Mouse (Mus musculus): ENCODE measurements at regions not wholly inside any gene's neighbourhood (a gene's known extent, or its start where the extent isn't known, plus 50 kb on each side); places are given as distances from the start of the nearest gene placed in this dataset.

DNA sequence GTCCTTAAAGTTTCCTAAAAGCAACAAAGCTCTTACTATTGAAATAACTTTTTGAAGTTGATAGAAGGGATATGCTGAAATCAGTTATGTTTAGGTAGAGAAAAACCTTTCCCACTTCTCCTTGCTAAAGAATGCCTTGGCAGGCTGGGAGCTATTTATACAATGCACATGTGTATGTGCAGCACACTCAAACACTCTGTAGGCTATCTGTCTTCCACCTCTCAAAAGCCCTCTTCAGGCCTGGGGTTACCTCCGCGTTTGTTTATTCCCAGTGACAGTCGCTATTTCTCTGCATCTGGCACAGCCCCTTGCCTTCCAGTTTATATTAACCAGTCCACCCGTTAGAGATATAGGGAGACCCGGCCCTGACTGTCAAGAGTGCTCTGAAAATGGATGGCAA, 66.3 kb upstream of the Lnx1 start:
- no peak for DNase-seq

DNA sequence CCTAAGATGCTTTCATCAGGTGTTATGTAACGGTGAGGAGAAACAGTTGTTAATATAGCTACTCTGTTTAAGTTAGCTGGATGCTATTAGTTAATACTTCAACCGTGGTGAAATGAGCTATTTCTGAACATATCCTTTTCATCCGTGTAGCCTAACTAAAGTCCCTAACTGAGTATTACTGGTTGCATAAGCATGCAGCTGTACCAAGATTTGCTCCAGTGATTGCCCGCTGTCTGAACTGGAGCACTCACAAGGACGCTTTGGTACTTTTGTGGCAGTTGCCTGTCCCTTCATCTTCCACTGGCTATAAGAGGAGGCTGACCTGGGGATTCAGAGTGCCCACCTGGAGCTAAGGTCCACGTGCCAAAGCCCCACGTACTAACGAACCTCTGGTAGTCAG, 65.3 kb upstream of the Lnx1 start:
- no peak for DNase-seq

DNA sequence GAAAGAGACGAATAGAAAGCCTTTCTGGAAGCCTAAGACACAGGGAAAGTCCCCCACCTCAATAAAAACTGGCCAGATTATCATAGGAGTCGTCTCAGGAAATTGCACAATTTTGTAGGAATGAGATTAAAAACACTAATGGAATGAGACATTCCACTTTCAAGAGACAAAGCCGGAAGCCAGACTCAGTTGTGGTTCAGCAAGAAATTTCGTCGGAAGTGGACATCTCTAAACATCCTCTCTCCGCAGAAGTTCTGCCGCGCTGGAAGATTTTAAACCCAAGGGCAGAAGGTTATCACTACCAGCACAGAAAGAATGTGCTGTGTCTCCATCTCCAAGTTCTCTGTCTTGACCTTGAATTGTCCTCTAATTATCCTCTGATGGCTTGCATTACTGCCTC, 63.5 kb upstream of the Lnx1 start:
- DNase-seq, result no peak

DNA sequence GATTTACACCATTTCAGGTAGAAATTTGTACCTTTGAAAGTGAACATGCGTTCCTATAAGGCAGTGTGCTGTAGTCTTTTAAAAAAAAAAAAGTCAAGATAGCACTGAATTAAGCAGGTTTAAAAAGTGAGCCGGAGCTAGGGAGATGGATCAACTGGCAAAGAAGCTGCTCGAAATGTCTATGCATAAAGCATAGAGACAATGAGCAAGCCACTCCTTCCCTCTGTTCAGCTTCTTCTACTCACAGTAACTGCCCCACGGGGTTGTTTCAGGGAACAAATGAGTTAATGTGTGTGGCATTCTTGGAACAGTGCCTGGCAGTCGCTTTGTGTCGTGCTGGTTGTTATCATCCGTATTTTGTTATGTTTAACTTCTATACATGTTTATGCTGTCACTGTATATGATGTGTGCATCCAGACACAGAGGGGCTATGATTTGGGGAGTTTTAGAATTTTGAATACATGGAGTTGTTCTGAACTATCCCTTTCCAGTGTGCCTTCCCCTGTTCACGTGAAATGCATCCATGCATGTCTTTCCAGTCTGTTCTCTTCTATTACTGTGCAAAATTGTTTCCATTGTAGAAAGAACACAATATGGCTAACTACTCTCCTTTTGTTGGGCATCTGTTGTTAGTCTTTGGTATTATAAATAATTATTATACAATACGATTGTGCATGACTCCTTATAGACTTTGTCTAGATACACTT, 62.5 kb upstream of the Lnx1 start:
- no peak for DNase-seq

DNA sequence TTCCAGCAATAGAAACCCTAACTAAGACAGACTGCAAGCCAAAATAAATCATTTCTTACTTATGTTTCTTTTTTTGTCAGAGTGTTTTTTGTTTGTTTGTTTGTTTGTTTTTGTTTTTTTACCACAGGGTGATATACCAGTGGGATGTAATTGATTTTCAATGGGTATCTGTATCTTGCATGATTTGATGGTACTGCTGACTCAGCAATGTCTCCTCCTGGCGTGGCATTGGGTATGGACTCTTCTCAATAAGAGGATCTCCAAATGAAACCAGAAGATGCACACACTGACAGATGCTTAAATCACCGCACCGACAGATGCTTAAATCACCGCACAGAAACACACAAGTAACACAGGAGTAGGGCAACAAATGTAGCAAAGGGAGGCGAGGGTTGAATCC, 54.8 kb upstream of the Lnx1 start:
- DNase-seq, result no peak

DNA sequence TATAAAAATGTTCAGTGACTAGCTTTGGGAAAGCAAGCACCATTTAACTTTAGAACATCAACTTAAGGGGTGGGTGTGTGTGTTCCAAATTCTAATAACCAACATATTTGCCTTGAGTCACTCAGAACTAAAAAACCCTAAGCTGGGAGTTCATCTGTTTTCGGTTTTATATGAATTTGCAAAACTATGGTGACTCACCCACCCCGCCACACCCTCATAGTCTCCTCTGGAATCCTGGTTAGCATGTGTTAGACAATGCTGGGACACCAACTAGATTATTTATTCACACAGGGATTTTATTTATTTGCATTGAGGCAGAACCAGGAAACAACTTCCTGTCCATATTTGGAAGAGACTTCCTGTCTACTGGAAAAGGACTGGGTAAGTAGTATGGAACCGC, 50.2 kb upstream of the Lnx1 start:
- no peak for DNase-seq
